Mouse (Mus musculus) cortical plate, adult 2 months (tissue): Measurements from ENCODE around the gene Slc44a5. TPM values are rescaled to one million over a fixed set of nuclear protein-coding genes. Genes with fewer than 3 reads are reported as not detected.

Experiments
- H3K27ac ChIP-seq: fragments of 200-500 bp; 2 replicates; pipeline ENCODE4 v1.5.1; 2012; ENCODE audit warnings: low read length, control low read depth, inconsistent platforms; ENCODE audit not compliant: insufficient read depth
- H3K4me1 ChIP-seq: fragments of 200-500 bp; 2 replicates; pipeline ENCODE4 v1.6.1; 2011; ENCODE audit warnings: low read length; ENCODE audit not compliant: control insufficient read depth, insufficient read depth
- H3K4me3 ChIP-seq: fragments of 200-500 bp; 2 replicates; pipeline ENCODE4 v1.5.1; 2011; ENCODE audit warnings: mild to moderate bottlenecking, low read length, control low read depth; ENCODE audit not compliant: insufficient read depth
- CTCF ChIP-seq: fragments of 200-500 bp; IDR thresholded peaks from 2 replicates; pipeline ENCODE4 v1.5.1; 2011; ENCODE audit warnings: mild to moderate bottlenecking, control low read depth, low read length; ENCODE audit not compliant: insufficient read depth; ENCODE audit errors: extremely low read depth
- POLR2A ChIP-seq: fragments of 200-500 bp; IDR thresholded peaks from 2 replicates; pipeline ENCODE4 v1.6.1; 2011; ENCODE audit warnings: mild to moderate bottlenecking, low read length, control low read depth; ENCODE audit not compliant: insufficient read depth; ENCODE audit errors: extremely low read depth
- polyA plus RNA-seq: library from polyadenylated mRNA; depleted of rRNA; stranded (reverse); fragments of >200 nt; gene quantifications from 2 replicates; pipeline ENCODE4 v1.2.3, GENCODE M21; 2012

The Slc44a5 gene
- polyA plus RNA-seq, 1 experiment = 4.8 TPM

- TF ChIP-seq CTCF = no peak
- Histone ChIP-seq H3K4me1 (peaks cover 2% of the 10 kb centered on the region; the same call in 1 of the 2 replicates), H3K4me3 (no peak overlapping the region), H3K27ac (no peak overlapping the region)
Measured at GRCm38 (mm10) chr3:154201796-154202195, 228.6 kb downstream of the Slc44a5 start.

- TF ChIP-seq CTCF = no peak
- no peak for TF ChIP-seq POLR2A
- Histone ChIP-seq H3K27ac (no peak overlapping the region), H3K4me1 (peaks cover 2% of the 10 kb centered on the region; the same call in 1 of the 2 replicates), H3K4me3 (no peak overlapping the region)
Measured at GRCm38 (mm10) chr3:154202383-154202782, 229.1 kb downstream of the Slc44a5 start.

- no peak for TF ChIP-seq CTCF
- TF ChIP-seq POLR2A = no peak
- Histone ChIP-seq H3K4me1 (no peaks in the 10 kb centered on the region), H3K27ac (no peak overlapping the region), H3K4me3 (no peak overlapping the region)
Measured at GRCm38 (mm10) chr3:154208479-154208878, 235.2 kb downstream of the Slc44a5 start.

- H3K4me3 ChIP-seq = no peak overlapping the region
- H3K4me1 ChIP-seq = no peaks in the 10 kb centered on the region
- TF ChIP-seq POLR2A (no peak), CTCF (no peak)
- no peak overlapping the region for H3K27ac ChIP-seq
Measured at GRCm38 (mm10) chr3:154209201-154209754, 236.0 kb downstream of the Slc44a5 start.

DNA sequence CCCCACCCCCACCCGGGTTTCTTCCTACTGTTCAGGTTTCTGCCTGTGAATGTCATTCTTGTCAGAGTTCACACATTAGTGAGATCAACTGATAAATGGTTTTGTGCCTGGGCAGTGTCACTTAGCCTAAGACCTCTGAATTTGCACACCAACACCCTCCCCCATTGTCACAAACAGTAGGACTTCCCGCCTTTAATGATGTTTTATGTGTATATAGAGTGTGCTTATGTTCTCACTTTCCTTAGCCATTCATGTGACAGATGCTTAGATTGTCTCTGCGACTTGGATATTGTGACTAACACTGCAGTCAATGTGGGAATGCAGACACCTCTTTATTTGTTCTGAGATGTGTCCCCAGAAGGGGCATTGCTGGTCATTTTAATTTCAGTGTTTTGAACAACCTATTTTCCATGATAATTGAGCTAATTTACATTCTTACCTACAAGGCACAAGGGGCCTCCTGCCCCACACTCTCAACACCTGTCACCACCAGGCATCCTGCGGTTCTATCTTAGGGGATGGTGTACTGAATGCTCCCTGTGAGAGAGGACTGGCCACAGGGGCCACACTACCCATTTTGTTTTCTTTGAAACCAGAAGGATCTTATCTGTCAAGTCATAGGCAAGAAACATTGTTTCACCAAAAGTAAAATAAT lies 236.7 kb downstream of the Slc44a5 start:
- no peaks in the 10 kb centered on the region for H3K4me1 ChIP-seq
- no peak overlapping the region for H3K27ac ChIP-seq
- TF ChIP-seq POLR2A (no peak), CTCF (no peak)
- H3K4me3 ChIP-seq = no peak overlapping the region

- Histone ChIP-seq H3K4me3 (no peak overlapping the region), H3K4me1 (no peaks in the 10 kb centered on the region), H3K27ac (no peak overlapping the region)
- no peak for TF ChIP-seq CTCF
- no peak for TF ChIP-seq POLR2A
Measured at GRCm38 (mm10) chr3:154210431-154211055, 237.3 kb downstream of the Slc44a5 start.

DNA sequence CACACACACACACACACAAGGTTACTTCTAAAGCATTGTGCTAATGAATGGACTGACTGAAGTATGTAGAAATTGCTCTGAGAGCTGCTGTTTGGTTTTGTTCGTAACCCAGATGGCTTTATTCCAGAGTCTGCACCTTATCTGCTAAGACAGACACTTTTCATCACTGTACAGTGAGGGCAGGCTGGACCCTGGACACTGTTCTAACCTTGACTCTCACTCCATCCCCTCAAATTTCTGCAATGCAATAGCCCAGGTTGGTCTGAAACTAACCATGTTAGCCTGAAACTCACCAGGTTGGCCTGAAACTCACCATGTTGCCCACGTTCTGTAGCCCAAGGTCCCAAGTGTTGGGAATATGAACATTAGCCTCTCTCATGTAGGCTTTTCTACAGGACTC lies 239.3 kb downstream of the Slc44a5 start:
- no peaks in the 10 kb centered on the region for H3K4me1 ChIP-seq
- TF ChIP-seq POLR2A = no peak
- no peak for TF ChIP-seq CTCF
- no peak overlapping the region for H3K4me3 ChIP-seq
- no peak overlapping the region for H3K27ac ChIP-seq

DNA sequence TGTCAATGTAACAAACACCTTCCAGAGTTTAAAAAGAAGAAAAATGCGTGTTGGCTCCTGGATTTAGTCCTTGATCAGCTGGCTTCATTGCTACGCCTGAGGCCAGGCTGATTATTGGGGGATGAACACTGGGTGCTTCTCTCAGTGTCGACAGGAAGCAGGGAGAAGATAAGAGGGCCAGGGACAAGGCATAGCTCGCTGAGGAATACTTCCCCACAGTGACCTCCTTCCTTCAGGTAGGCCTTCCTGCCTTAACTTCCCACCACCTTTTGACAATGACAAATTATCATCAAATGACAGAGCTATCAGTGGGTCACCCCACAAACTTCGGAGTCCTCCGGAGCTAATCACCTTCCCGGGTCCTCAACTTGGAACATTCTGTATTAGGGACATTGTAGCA lies 242.1 kb downstream of the Slc44a5 start:
- Histone ChIP-seq H3K27ac (no peak overlapping the region), H3K4me3 (no peak overlapping the region), H3K4me1 (no peaks in the 10 kb centered on the region)
- TF ChIP-seq POLR2A = no peak
- TF ChIP-seq CTCF = no peak

DNA sequence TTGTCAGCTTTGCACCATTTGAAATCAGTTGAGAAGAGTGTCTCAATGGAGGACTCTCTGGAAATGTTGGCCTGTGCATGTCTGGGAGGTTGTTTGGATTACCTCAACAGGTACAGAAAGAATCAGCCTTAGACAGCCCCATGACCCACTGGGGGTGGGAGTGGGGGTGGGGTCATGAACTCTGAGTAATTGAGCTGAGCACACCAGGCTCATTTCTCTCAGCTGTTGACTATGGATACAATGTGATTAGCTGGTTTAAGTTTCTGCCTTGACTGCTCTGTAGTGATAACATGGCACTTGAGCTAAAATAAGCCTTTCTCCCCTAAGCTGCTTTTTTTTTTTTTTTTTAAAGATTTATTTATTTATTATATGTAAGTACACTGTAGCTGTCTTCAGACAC lies 242.5 kb downstream of the Slc44a5 start:
- no peak overlapping the region for H3K27ac ChIP-seq
- TF ChIP-seq CTCF = no peak
- no peak for TF ChIP-seq POLR2A
- no peak overlapping the region for H3K4me3 ChIP-seq
- no peaks in the 10 kb centered on the region for H3K4me1 ChIP-seq

GRCm38 (mm10) chr3:154222141-154222591 lies 248.9 kb downstream of the Slc44a5 start:
- Histone ChIP-seq H3K4me3 (no peak overlapping the region), H3K27ac (no peak overlapping the region), H3K4me1 (no peaks in the 10 kb centered on the region; the same call in 1 of the 2 replicates)
- TF ChIP-seq CTCF = no peak
- no peak for TF ChIP-seq POLR2A
